Mouse (Mus musculus): Measurements from ENCODE around the gene Atp2b2. TPM values are rescaled to one million over a fixed set of nuclear protein-coding genes. Genes with fewer than 3 reads are reported as not detected.

Gene Atp2b2
- polyA plus RNA-seq, 1 experiment from 2014 or later = 0.15 TPM

GRCm38 (mm10) chr6:113969751-113970150 lies 72.7 kb downstream of the Atp2b2 start:
- no peak for ATAC-seq (ENCODE audit: low read depth)
- Histone ChIP-seq H3K4me2 (ENCODE audit: low read depth, low read length) (no peak overlapping the region), H3K9me3 (ENCODE audit: control insufficient read depth, low read length) (no peaks in the 10 kb centered on the region), H3K36me3 (ENCODE audit: control insufficient read depth, insufficient read depth, low read length) (no peaks in the 10 kb centered on the region), H3K27ac (ENCODE audit: low read length) (no peak overlapping the region), H3K4me3 (ENCODE audit: low read length) (no peak overlapping the region), H3K4me1 (replicated peaks; ENCODE audit: control insufficient read depth, insufficient read depth, low read length) (no peaks in the 10 kb centered on the region), H3K27me3 (ENCODE audit: control insufficient read depth, insufficient read depth, low read depth, low read length) (no peaks in the 10 kb centered on the region), H3K9ac (ENCODE audit: low read length) (no peak overlapping the region)
- 22% methylated on average over 3 of the region's 3 CpGs for WGBS

DNA sequence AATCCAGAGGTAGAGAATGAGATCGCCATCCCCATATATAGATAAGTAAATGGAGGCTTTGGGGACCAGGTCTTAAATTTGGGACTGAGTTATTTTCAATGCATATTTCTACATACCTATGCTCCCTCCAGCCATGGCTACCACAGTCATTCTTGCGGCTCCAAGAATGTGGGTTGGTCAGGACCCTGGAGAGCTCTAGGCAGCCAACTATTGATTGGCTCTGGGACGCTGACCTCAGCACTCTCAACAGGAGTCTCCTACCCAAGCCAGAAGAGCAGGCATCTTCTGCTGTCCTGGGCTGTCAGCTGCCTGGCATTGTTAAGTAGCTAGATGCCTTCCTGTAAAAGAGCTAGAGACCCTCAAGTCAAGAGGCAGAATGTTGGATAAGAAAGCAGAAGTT lies 79.6 kb downstream of the Atp2b2 start:
- Histone ChIP-seq H3K36me3 (ENCODE audit: control insufficient read depth, insufficient read depth, low read length) (no peaks in the 10 kb centered on the region), H3K4me1 (replicated peaks; ENCODE audit: control insufficient read depth, insufficient read depth, low read length) (no peaks in the 10 kb centered on the region), H3K4me3 (ENCODE audit: low read length) (no peak overlapping the region), H3K27me3 (ENCODE audit: control insufficient read depth, insufficient read depth, low read depth, low read length) (no peaks in the 10 kb centered on the region), H3K9me3 (ENCODE audit: control insufficient read depth, low read length) (no peaks in the 10 kb centered on the region), H3K27ac (ENCODE audit: low read length) (no peak overlapping the region), H3K9ac (ENCODE audit: low read length) (no peak overlapping the region), H3K4me2 (ENCODE audit: low read depth, low read length) (no peak overlapping the region)
- WGBS = 12% methylated on average over 3 of the region's 3 CpGs
- no peak for ATAC-seq (ENCODE audit: low read depth)

- Histone ChIP-seq H3K4me2 (ENCODE audit: low read depth, low read length) (no peak overlapping the region), H3K4me3 (ENCODE audit: low read length) (no peak overlapping the region), H3K27me3 (ENCODE audit: control insufficient read depth, insufficient read depth, low read depth, low read length) (no peaks in the 10 kb centered on the region), H3K27ac (ENCODE audit: low read length) (no peak overlapping the region), H3K4me1 (replicated peaks; ENCODE audit: control insufficient read depth, insufficient read depth, low read length) (no peaks in the 10 kb centered on the region; the same call in 1 of the 2 replicates), H3K9ac (ENCODE audit: low read length) (no peak overlapping the region), H3K9me3 (ENCODE audit: control insufficient read depth, low read length) (no peaks in the 10 kb centered on the region), H3K36me3 (ENCODE audit: control insufficient read depth, insufficient read depth, low read length) (no peaks in the 10 kb centered on the region)
- WGBS = 36% methylated on average over 2 of the region's 2 CpGs
- ATAC-seq (ENCODE audit: low read depth) = no peak
Observed at GRCm38 (mm10) chr6:113961658-113962057, 80.8 kb downstream of the Atp2b2 start.

GRCm38 (mm10) chr6:113959336-113959735 lies 83.1 kb downstream of the Atp2b2 start:
- Histone ChIP-seq H3K4me2 (ENCODE audit: low read depth, low read length) (no peak overlapping the region), H3K9me3 (ENCODE audit: control insufficient read depth, low read length) (no peaks in the 10 kb centered on the region), H3K27me3 (ENCODE audit: control insufficient read depth, insufficient read depth, low read depth, low read length) (no peaks in the 10 kb centered on the region), H3K36me3 (ENCODE audit: control insufficient read depth, insufficient read depth, low read length) (no peaks in the 10 kb centered on the region), H3K27ac (ENCODE audit: low read length) (no peak overlapping the region), H3K9ac (ENCODE audit: low read length) (no peak overlapping the region), H3K4me3 (ENCODE audit: low read length) (no peak overlapping the region), H3K4me1 (replicated peaks; ENCODE audit: control insufficient read depth, insufficient read depth, low read length) (peaks cover 2% of the 10 kb centered on the region; the same call in 1 of the 2 replicates)
- ATAC-seq (ENCODE audit: low read depth) = no peak
- WGBS = 58% methylated on average over 1 of the region's 1 CpGs

- Histone ChIP-seq H3K27ac (ENCODE audit: low read length) (no peak overlapping the region), H3K36me3 (ENCODE audit: control insufficient read depth, insufficient read depth, low read length) (no peaks in the 10 kb centered on the region), H3K4me3 (ENCODE audit: low read length) (no peak overlapping the region), H3K9me3 (ENCODE audit: control insufficient read depth, low read length) (no peaks in the 10 kb centered on the region), H3K9ac (ENCODE audit: low read length) (no peak overlapping the region), H3K27me3 (ENCODE audit: control insufficient read depth, insufficient read depth, low read depth, low read length) (no peaks in the 10 kb centered on the region), H3K4me2 (ENCODE audit: low read depth, low read length) (no peak overlapping the region), H3K4me1 (replicated peaks; ENCODE audit: control insufficient read depth, insufficient read depth, low read length) (peaks cover 2% of the 10 kb centered on the region; the same call in 1 of the 2 replicates)
- WGBS = 50% methylated on average over 2 of the region's 2 CpGs
- ATAC-seq (ENCODE audit: low read depth) = 0 out of 2 replicates have a peak, but pooled peaks have one; percentile 8
Observed at GRCm38 (mm10) chr6:113958714-113959113, 83.7 kb downstream of the Atp2b2 start.

DNA sequence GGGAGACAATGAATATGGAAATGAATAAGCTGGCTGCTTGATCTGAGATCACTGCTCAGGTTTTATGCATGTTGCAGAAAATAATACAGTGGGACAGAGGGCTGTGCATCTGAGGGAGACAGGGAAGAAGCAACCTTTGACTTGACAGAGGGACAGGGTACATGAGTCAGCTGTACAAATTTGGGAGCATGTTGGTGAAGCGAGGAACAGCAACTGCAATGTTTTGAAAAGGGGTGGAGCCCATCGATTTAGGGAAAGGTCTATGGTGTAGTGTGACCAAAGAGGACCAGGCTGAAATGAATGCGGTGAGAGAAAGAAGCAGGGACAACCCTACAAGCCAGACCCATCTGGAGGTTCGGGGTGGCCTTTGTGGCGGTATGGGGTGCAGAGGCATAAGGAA lies 84.4 kb downstream of the Atp2b2 start:
- no peaks in the 10 kb centered on the region for H3K27me3 ChIP-seq (ENCODE audit: control insufficient read depth, insufficient read depth, low read depth, low read length)
- no peak overlapping the region for H3K27ac ChIP-seq (ENCODE audit: low read length)
- 66% methylated on average over 5 of the region's 5 CpGs for WGBS
- no peak overlapping the region for H3K4me3 ChIP-seq (ENCODE audit: low read length)
- H3K9me3 ChIP-seq (ENCODE audit: control insufficient read depth, low read length) = no peaks in the 10 kb centered on the region
- no peaks in the 10 kb centered on the region for H3K36me3 ChIP-seq (ENCODE audit: control insufficient read depth, insufficient read depth, low read length)
- ATAC-seq (ENCODE audit: low read depth) = no peak
- peaks cover 2% of the 10 kb centered on the region; the same call in 1 of the 2 replicates for H3K4me1 ChIP-seq (replicated peaks; ENCODE audit: control insufficient read depth, insufficient read depth, low read length)
- no peak overlapping the region for H3K4me2 ChIP-seq (ENCODE audit: low read depth, low read length)
- no peak overlapping the region for H3K9ac ChIP-seq (ENCODE audit: low read length)

GRCm38 (mm10) chr6:113957232-113957940 lies 85.0 kb downstream of the Atp2b2 start:
- Histone ChIP-seq H3K4me2 (ENCODE audit: low read depth, low read length) (peak overlapping the region; percentile 5; the same call in 1 of the 2 replicates), H3K9ac (ENCODE audit: low read length) (no peak overlapping the region), H3K9me3 (ENCODE audit: control insufficient read depth, low read length) (no peaks in the 10 kb centered on the region), H3K36me3 (ENCODE audit: control insufficient read depth, insufficient read depth, low read length) (no peaks in the 10 kb centered on the region), H3K27ac (ENCODE audit: low read length) (no peak overlapping the region), H3K4me3 (ENCODE audit: low read length) (no peak overlapping the region), H3K4me1 (replicated peaks; ENCODE audit: control insufficient read depth, insufficient read depth, low read length) (peaks cover 2% of the 10 kb centered on the region; the same call in 1 of the 2 replicates), H3K27me3 (ENCODE audit: control insufficient read depth, insufficient read depth, low read depth, low read length) (no peaks in the 10 kb centered on the region)
- peak; percentile 64 for ATAC-seq (ENCODE audit: low read depth)
- 57% methylated on average over 19 of the region's 19 CpGs for WGBS

- no peaks in the 10 kb centered on the region for H3K27me3 ChIP-seq (ENCODE audit: control insufficient read depth, insufficient read depth, low read depth, low read length)
- no peak overlapping the region for H3K9ac ChIP-seq (ENCODE audit: low read length)
- no peak overlapping the region for H3K4me3 ChIP-seq (ENCODE audit: low read length)
- H3K27ac ChIP-seq (ENCODE audit: low read length) = no peak overlapping the region
- H3K9me3 ChIP-seq (ENCODE audit: control insufficient read depth, low read length) = no peaks in the 10 kb centered on the region
- no peaks in the 10 kb centered on the region for H3K4me1 ChIP-seq (replicated peaks; ENCODE audit: control insufficient read depth, insufficient read depth, low read length)
- no peaks in the 10 kb centered on the region for H3K36me3 ChIP-seq (ENCODE audit: control insufficient read depth, insufficient read depth, low read length)
- no peak for ATAC-seq (ENCODE audit: low read depth)
- 79% methylated on average over 8 of the region's 8 CpGs for WGBS
- no peak overlapping the region for H3K4me2 ChIP-seq (ENCODE audit: low read depth, low read length)
Observed at GRCm38 (mm10) chr6:113947515-113947914, 94.9 kb downstream of the Atp2b2 start.

DNA sequence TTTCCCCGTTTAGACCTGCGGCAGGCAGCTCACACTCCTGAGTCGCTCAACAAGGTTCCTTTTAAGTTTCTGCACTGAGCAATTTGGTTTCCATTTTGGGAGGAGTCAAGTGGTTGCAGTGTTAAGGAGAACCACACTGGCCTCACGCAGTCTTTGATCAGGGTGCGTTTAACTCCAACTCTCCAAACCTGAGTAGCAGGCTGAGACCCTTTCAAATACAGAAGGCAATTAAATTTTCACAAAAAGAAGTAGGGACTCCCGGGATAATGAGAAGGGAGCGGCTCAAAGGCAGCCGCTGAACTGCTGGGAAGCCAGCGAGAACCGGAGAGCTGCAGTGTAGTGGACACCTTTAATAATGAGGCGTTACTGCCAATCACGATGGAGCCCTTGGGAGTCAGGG lies 100.1 kb downstream of the Atp2b2 start:
- Histone ChIP-seq H3K9me3 (ENCODE audit: control insufficient read depth, low read length) (no peaks in the 10 kb centered on the region), H3K36me3 (ENCODE audit: control insufficient read depth, insufficient read depth, low read length) (no peaks in the 10 kb centered on the region), H3K9ac (ENCODE audit: low read length) (no peak overlapping the region), H3K4me2 (ENCODE audit: low read depth, low read length) (no peak overlapping the region), H3K27ac (ENCODE audit: low read length) (no peak overlapping the region), H3K4me1 (replicated peaks; ENCODE audit: control insufficient read depth, insufficient read depth, low read length) (peaks cover 3% of the 10 kb centered on the region; the same call in 1 of the 2 replicates), H3K27me3 (ENCODE audit: control insufficient read depth, insufficient read depth, low read depth, low read length) (no peaks in the 10 kb centered on the region), H3K4me3 (ENCODE audit: low read length) (no peak overlapping the region)
- 31% methylated on average over 12 of the region's 12 CpGs for WGBS
- ATAC-seq (ENCODE audit: low read depth) = no peak

Data from lung, embryonic 16.5 days (tissue).